Comparison of ENCODE assay signal across 21 mouse cellular contexts in the genomic region with DNA sequence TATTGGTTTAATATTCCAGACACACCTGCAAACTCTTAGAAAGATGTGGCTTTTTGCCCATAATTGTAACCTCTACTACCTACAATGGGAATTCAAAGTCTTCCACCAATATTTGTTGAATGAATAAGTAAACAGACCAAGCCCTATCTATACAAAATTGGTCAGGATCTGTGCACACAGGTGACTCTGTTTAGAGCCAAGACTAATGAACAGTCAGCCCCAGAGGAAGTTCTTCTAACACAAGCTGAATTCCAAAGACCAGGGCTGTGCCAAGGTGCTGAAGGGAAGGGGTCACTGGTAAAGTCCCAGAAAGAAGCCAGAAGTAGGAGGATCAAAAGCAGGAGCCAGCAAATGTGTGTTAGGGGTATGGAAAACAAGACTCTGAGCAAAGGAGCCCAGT.
"Had no signal": no experiment of that assay in that cellular context is flagged by ENCODE, and none has a peak within 500 bp of the region (broad histone marks: within the 10 kb centered on the region; RNA-seq: fewer than 3 reads in every experiment).

No protein-coding gene starts in this region.

- DNase-seq: kidney, adult 11 months; kidney, adult 8-10 months; kidney, postnatal 10 days; kidney, postnatal 36 days; layer of hippocampus, postnatal 36 days; lung, adult 18-20 months; midbrain, embryonic 14.5 days; retina, postnatal 1 day; right cerebral cortex, postnatal 25 days; spleen, adult 18-20 months; thymus, adult 18-20 months; thymus, postnatal 36 days had no signal

- H3K27ac ChIP-seq: intestine, embryonic 15.5 days; kidney, embryonic 15.5 days; left cerebral cortex, adult 2 months; liver, embryonic 12.5 days; liver, embryonic 15.5 days; midbrain, embryonic 10.5 days; neural tube, embryonic 12.5 days; neural tube, embryonic 15.5 days had no signal

- ATAC-seq: liver, embryonic 12.5 days had no signal

- H3K9ac ChIP-seq: intestine, embryonic 15.5 days; kidney, embryonic 15.5 days; liver, embryonic 12.5 days; liver, embryonic 15.5 days; neural tube, embryonic 12.5 days; neural tube, embryonic 15.5 days had no signal

- H3K27me3 ChIP-seq: neural tube, embryonic 15.5 days had no signal

- H3K9me3 ChIP-seq: intestine, embryonic 15.5 days; kidney, embryonic 15.5 days; liver, embryonic 12.5 days; liver, embryonic 15.5 days; megakaryocyte, embryonic 14.5 days; neural tube, embryonic 12.5 days; neural tube, embryonic 15.5 days had no signal

- H3K4me3 ChIP-seq: intestine, embryonic 15.5 days; kidney, embryonic 15.5 days; left cerebral cortex, adult 2 months; liver, embryonic 12.5 days; liver, embryonic 15.5 days; midbrain, embryonic 10.5 days; neural tube, embryonic 12.5 days; neural tube, embryonic 15.5 days had no signal

- H3K36me3 ChIP-seq: intestine, embryonic 15.5 days; kidney, embryonic 15.5 days; liver, embryonic 12.5 days; liver, embryonic 15.5 days; midbrain, embryonic 10.5 days; neural tube, embryonic 12.5 days; neural tube, embryonic 15.5 days had no signal

- H3K4me2 ChIP-seq: intestine, embryonic 15.5 days; kidney, embryonic 15.5 days; neural tube, embryonic 12.5 days had no signal
